Mouse (Mus musculus): ENCODE measurements around the gene Tmem100.

GRCm38 (mm10) chr11:90028746-90029145 lies 1.4 kb upstream of the Tmem100 start:
- TF ChIP-seq CTCF (IDR thresholded peaks at IDR 0.05; ENCODE audit: control insufficient read depth, insufficient read depth, insufficient replicate concordance, low read depth, low read length) = no peak
- TF ChIP-seq POLR2A (IDR thresholded peaks at IDR 0.05; ENCODE audit: control insufficient read depth, low read depth, low read length) = no peak
